Mouse (Mus musculus): ENCODE measurements around the gene Ugt1a6a.
"Not testable (repeated sequence)": the region's sequence is repeated elsewhere in the genome, so short reads cannot be mapped to it uniquely, and the experiment has no call there.

Gene Ugt1a6a

GRCm38 (mm10) chr1:88135229-88135904, 758 bp downstream of the Ugt1a6a start:
- DNase-seq: not testable (repeated sequence)

- no peak for DNase-seq
These were observed 2.0 kb downstream of the Ugt1a6a start for GRCm38 (mm10) chr1:88136646-88137045.

- DNase-seq: no peak
These were observed 2.7 kb downstream of the Ugt1a6a start for GRCm38 (mm10) chr1:88137264-88137663.

GRCm38 (mm10) chr1:88138145-88138544, 3.5 kb downstream of the Ugt1a6a start:
- no peak for DNase-seq

- peak; percentile 79 to 82 for DNase-seq
These were observed 5.9 kb downstream of the Ugt1a6a start for GRCm38 (mm10) chr1:88140492-88140891.

GRCm38 (mm10) chr1:88143966-88144675, 9.5 kb downstream of the Ugt1a6a start:
- peak; percentile 50 to 82 for DNase-seq

- peak; percentile 23 to 40 for DNase-seq
These were observed 10.7 kb downstream of the Ugt1a6a start for GRCm38 (mm10) chr1:88145278-88145677.

- not testable (repeated sequence) for DNase-seq
These were observed 15.5 kb downstream of the Ugt1a6a start for GRCm38 (mm10) chr1:88150133-88150532.

- DNase-seq: no peak
These were observed 23.8 kb downstream of the Ugt1a6a start for GRCm38 (mm10) chr1:88158430-88158829.

- no peak for DNase-seq
These were observed 31.1 kb downstream of the Ugt1a6a start, which contains the start of gene Ugt1a5 for GRCm38 (mm10) chr1:88165711-88166110. Gene Ugt1a5, plus strand, starts transcription at chr1:88166012.

- not testable (repeated sequence) for DNase-seq
These were observed 37.6 kb downstream of the Ugt1a6a start for GRCm38 (mm10) chr1:88172190-88172589.

GRCm38 (mm10) chr1:88179657-88180056, 45.0 kb downstream of the Ugt1a6a start:
- peak; percentile 22 to 45 for DNase-seq

- no peak for DNase-seq
These were observed 51.8 kb downstream of the Ugt1a6a start for GRCm38 (mm10) chr1:88186325-88186935.

- DNase-seq: no peak
These were observed 57.5 kb downstream of the Ugt1a6a start for GRCm38 (mm10) chr1:88192136-88192535.

GRCm38 (mm10) chr1:88195687-88196086, 61.1 kb downstream of the Ugt1a6a start:
- DNase-seq: peak; percentile 87 to 93

- DNase-seq: peak in 1 of 2 experiments; percentile 59
These were observed 62.8 kb downstream of the Ugt1a6a start for GRCm38 (mm10) chr1:88197443-88197842.

- no peak for DNase-seq
These were observed 65.4 kb downstream of the Ugt1a6a start for GRCm38 (mm10) chr1:88199996-88200395.

- peak; percentile 43 to 78 for DNase-seq
These were observed 65.8 kb downstream of the Ugt1a6a start, which contains the start of gene Ugt1a2 for GRCm38 (mm10) chr1:88200456-88200855. Gene Ugt1a2, plus strand, starts transcription at chr1:88200601.

GRCm38 (mm10) chr1:88205294-88205922, 70.8 kb downstream of the Ugt1a6a start, which contains the start of gene Dnajb3:
Gene Dnajb3, minus strand, starts transcription at chr1:88205782.
- peak in 1 of 2 experiments; percentile 60 for DNase-seq

GRCm38 (mm10) chr1:88206843-88207479, 72.4 kb downstream of the Ugt1a6a start:
- no peak for DNase-seq

- peak; percentile 57 to 62 for DNase-seq
These were observed 77.2 kb downstream of the Ugt1a6a start, which contains the start of gene Ugt1a1 for GRCm38 (mm10) chr1:88211812-88212211. Gene Ugt1a1, plus strand, starts transcription at chr1:88211959.

GRCm38 (mm10) chr1:88212341-88213045, 77.9 kb downstream of the Ugt1a6a start:
- DNase-seq: no peak
